Mouse (Mus musculus): ENCODE data around the gene Slc26a1.

- TF ChIP-seq CTCF (IDR thresholded peaks at IDR 0.05; ENCODE audit: low read depth) (no peak), EP300 (optimal IDR thresholded peaks at IDR 0.05) (no peak)
These were observed at the start of gene Slc26a1 for GRCm38 (mm10) chr5:108675251-108675816.

Measured in stomach, postnatal 0 days (tissue).